Mouse (Mus musculus) midbrain, embryonic 14.5 days (tissue): ENCODE measurements around the gene Gas2. TPM values are rescaled to one million over a fixed set of nuclear protein-coding genes. Genes with fewer than 3 reads are reported as not detected.

Experiments used
- ATAC-seq: fragments of 200-750 bp; cut with Nextera tagmentation; 2 replicates; pipeline ENCODE4 v1.8.0; 2017; ENCODE audit warnings: moderate number of reproducible peaks, moderate library complexity; ENCODE audit not compliant: low FRiP score, low TSS enrichment
- DNase-seq: peaks from one replicate; pipeline ENCODE4 v3.0.0-alpha.2; 2015
- H3K27ac ChIP-seq: fragments of 300-500 bp; sonication (generic); replicated peaks from 2 replicates; pipeline ENCODE4 v1.5.1; 2014; ENCODE audit warnings: mild to moderate bottlenecking, low read depth, low read length, moderate library complexity
- H3K27me3 ChIP-seq: fragments of 300-500 bp; sonication (generic); 2 replicates; pipeline ENCODE4 v1.6.1; 2014; ENCODE audit warnings: low read length, control low read depth, mixed read lengths; ENCODE audit not compliant: control insufficient read depth, insufficient read depth
- H3K36me3 ChIP-seq: fragments of 300-500 bp; sonication (generic); 2 replicates; pipeline ENCODE4 v1.6.1; 2014; ENCODE audit warnings: low read length, control low read depth; ENCODE audit not compliant: control insufficient read depth, insufficient read depth
- H3K4me1 ChIP-seq: fragments of 300-500 bp; sonication (generic); 2 replicates; pipeline ENCODE4 v1.6.1; 2014; ENCODE audit warnings: mild to moderate bottlenecking, antibody characterized with exemption, low read length, control low read depth; ENCODE audit not compliant: control insufficient read depth, insufficient read depth
- H3K4me2 ChIP-seq: fragments of 300-500 bp; sonication (generic); 2 replicates; pipeline ENCODE4 v1.6.1; 2014; ENCODE audit warnings: mild to moderate bottlenecking, low read length, moderate library complexity
- H3K4me3 ChIP-seq: fragments of 300-500 bp; sonication (generic); replicated peaks from 2 replicates; pipeline ENCODE4 v1.5.1; 2014; ENCODE audit warnings: low read depth, low read length
- H3K9ac ChIP-seq: fragments of 300-500 bp; sonication (generic); replicated peaks from 2 replicates; pipeline ENCODE4 v1.6.1; 2014; ENCODE audit warnings: mild to moderate bottlenecking, low read length, moderate library complexity
- H3K9me3 ChIP-seq: fragments of 300-500 bp; sonication (generic); 2 replicates; pipeline ENCODE4 v1.6.1; 2016; ENCODE audit warnings: low read length, control low read depth, mixed read lengths; ENCODE audit not compliant: control insufficient read depth
- WGBS: fragments of 180-500 bp; shearing (Covaris S2); extraction: QIAGEN DNeasy Blood & Tissue Kit; methylation state at CpG from one replicate; pipeline ENCODE4 v1.1.7; 2014; 5-methylcytosine and 5-hydroxymethylcytosine counted together
- polyA plus RNA-seq: library from polyadenylated mRNA; unstranded; fragments of >200 nt; fragmentation: Nextera tagmentation; extraction: Ambion mirVana; gene quantifications from 2 replicates; pipeline ENCODE4 v1.2.1, GENCODE M21; 2014

Gas2 gene
- polyA plus RNA-seq, 1 experiment from 2014 or later: 20.9 TPM

- Histone ChIP-seq H3K4me3 (no peak overlapping the region), H3K4me2 (no peak overlapping the region), H3K36me3 (no peaks in the 10 kb centered on the region), H3K27ac (peak overlapping the region; percentile 77), H3K9ac (no peak overlapping the region), H3K27me3 (no peaks in the 10 kb centered on the region), H3K9me3 (no peaks in the 10 kb centered on the region), H3K4me1 (peaks cover 11% of the 10 kb centered on the region)
- 13% methylated on average over 7 of the region's 7 CpGs for WGBS
- ATAC-seq: peak; percentile 90
- DNase-seq: peak; percentile 83
These were observed 29.9 kb upstream of the Gas2 start for GRCm38 (mm10) chr7:51831917-51832316.

GRCm38 (mm10) chr7:51840515-51840914, 21.3 kb upstream of the Gas2 start:
- no peak for ATAC-seq
- Histone ChIP-seq H3K27ac (peak overlapping the region; percentile 47; the same call in 1 of the 2 replicates), H3K4me1 (no peaks in the 10 kb centered on the region), H3K9me3 (peaks cover 9% of the 10 kb centered on the region; the same call in 1 of the 2 replicates), H3K4me2 (no peak overlapping the region), H3K4me3 (no peak overlapping the region), H3K36me3 (no peaks in the 10 kb centered on the region), H3K27me3 (no peaks in the 10 kb centered on the region), H3K9ac (no peak overlapping the region)
- peak; percentile 34 for DNase-seq
- WGBS: 74% methylated on average over 7 of the region's 7 CpGs

GRCm38 (mm10) chr7:51850877-51851276, 10.9 kb upstream of the Gas2 start:
- DNase-seq (no peak), ATAC-seq (no peak)
- Histone ChIP-seq H3K9ac (no peak overlapping the region), H3K4me2 (no peak overlapping the region), H3K27ac (no peak overlapping the region), H3K36me3 (no peaks in the 10 kb centered on the region), H3K4me1 (no peaks in the 10 kb centered on the region), H3K27me3 (no peaks in the 10 kb centered on the region), H3K4me3 (no peak overlapping the region), H3K9me3 (no peaks in the 10 kb centered on the region)
- WGBS: 88% methylated on average over 6 of the region's 6 CpGs

- no peaks in the 10 kb centered on the region for H3K27me3 ChIP-seq
- H3K4me1 ChIP-seq: no peaks in the 10 kb centered on the region
- H3K4me2 ChIP-seq: no peak overlapping the region
- no peaks in the 10 kb centered on the region for H3K9me3 ChIP-seq
- DNase-seq (no peak), ATAC-seq (no peak)
- no peak overlapping the region for H3K4me3 ChIP-seq
- WGBS: 94% methylated on average over 5 of the region's 5 CpGs
- no peak overlapping the region for H3K9ac ChIP-seq
- no peaks in the 10 kb centered on the region for H3K36me3 ChIP-seq
- H3K27ac ChIP-seq: no peak overlapping the region
These were observed 9.8 kb upstream of the Gas2 start for GRCm38 (mm10) chr7:51851890-51852507.

GRCm38 (mm10) chr7:51862097-51862492, 280 bp downstream of the Gas2 start, which contains the start of gene Fancf:
Gene Fancf, minus strand, starts transcription at chr7:51862267.
- H3K4me3 ChIP-seq: peak within 1 kb of the TSS; percentile 68
- H3K27me3 ChIP-seq: no peaks in the 10 kb centered on the region
- peaks cover 31% of the 10 kb centered on the region for H3K4me1 ChIP-seq
- no peaks in the 10 kb centered on the region for H3K9me3 ChIP-seq
- H3K4me2 ChIP-seq: peak within 1 kb of the TSS; percentile 77
- no peaks in the 10 kb centered on the region for H3K36me3 ChIP-seq
- peak within 1 kb of the TSS; percentile 83 for H3K9ac ChIP-seq
- DNase-seq (peak; percentile 99), ATAC-seq (peak; percentile 99)
- H3K27ac ChIP-seq: peak within 1 kb of the TSS; percentile 98
- 0% methylated on average over 43 of the region's 43 CpGs for WGBS

GRCm38 (mm10) chr7:51862842-51863241, 1.0 kb downstream of the Gas2 start:
- Histone ChIP-seq H3K4me1 (peaks cover 30% of the 10 kb centered on the region), H3K4me3 (peak overlapping the region; percentile 68), H3K4me2 (peak overlapping the region; percentile 77), H3K36me3 (no peaks in the 10 kb centered on the region), H3K9ac (peak overlapping the region; percentile 83; the same call in 1 of the 2 replicates), H3K27ac (no peak overlapping the region), H3K9me3 (no peaks in the 10 kb centered on the region), H3K27me3 (no peaks in the 10 kb centered on the region)
- no peak for DNase-seq
- 88% methylated on average over 3 of the region's 3 CpGs for WGBS
- ATAC-seq: no peak

GRCm38 (mm10) chr7:51865336-51865735, 3.5 kb downstream of the Gas2 start:
- H3K9ac ChIP-seq: no peak overlapping the region
- H3K9me3 ChIP-seq: no peaks in the 10 kb centered on the region
- no peak for ATAC-seq
- H3K4me1 ChIP-seq: peaks cover 16% of the 10 kb centered on the region
- H3K27ac ChIP-seq: no peak overlapping the region
- peaks cover 3% of the 10 kb centered on the region; the same call in 1 of the 2 replicates for H3K36me3 ChIP-seq
- WGBS: 74% methylated on average over 1 of the region's 1 CpGs
- H3K27me3 ChIP-seq: no peaks in the 10 kb centered on the region
- DNase-seq: no peak
- no peak overlapping the region for H3K4me3 ChIP-seq
- no peak overlapping the region for H3K4me2 ChIP-seq

GRCm38 (mm10) chr7:51867983-51868382, 6.2 kb downstream of the Gas2 start:
- WGBS: 65% methylated on average over 1 of the region's 1 CpGs
- DNase-seq (no peak), ATAC-seq (no peak)

GRCm38 (mm10) chr7:51872041-51872440, 10.2 kb downstream of the Gas2 start:
- Histone ChIP-seq H3K27me3 (no peaks in the 10 kb centered on the region), H3K9me3 (no peaks in the 10 kb centered on the region), H3K27ac (no peak overlapping the region), H3K36me3 (peaks cover 3% of the 10 kb centered on the region; the same call in 1 of the 2 replicates), H3K4me2 (no peak overlapping the region), H3K4me3 (no peak overlapping the region), H3K9ac (no peak overlapping the region), H3K4me1 (no peaks in the 10 kb centered on the region)
- DNase-seq (no peak), ATAC-seq (no peak)
- WGBS: 71% methylated on average over 1 of the region's 1 CpGs

More at GRCm38 (mm10) chr7:51867983-51868382, 6.2 kb downstream of the Gas2 start:
- Histone ChIP-seq H3K27ac (no peak overlapping the region), H3K4me2 (no peak overlapping the region), H3K4me1 (peaks cover 2% of the 10 kb centered on the region), H3K27me3 (no peaks in the 10 kb centered on the region), H3K9ac (no peak overlapping the region), H3K4me3 (no peak overlapping the region), H3K9me3 (no peaks in the 10 kb centered on the region), H3K36me3 (peaks cover 3% of the 10 kb centered on the region; the same call in 1 of the 2 replicates)
